Mouse (Mus musculus): ENCODE results near the gene Cradd.

- TF ChIP-seq POLR2A (IDR thresholded peaks at IDR 0.05; ENCODE audit: insufficient read length, low read depth) (no peak), REST (IDR thresholded peaks at IDR 0.05; ENCODE audit: insufficient read depth, insufficient read length) (no peak), USF1 (IDR thresholded peaks at IDR 0.05; ENCODE audit: low read depth) (no peak), MAX (IDR thresholded peaks at IDR 0.05; ENCODE audit: low read depth) (no peak), MYOD1 (IDR thresholded peaks at IDR 0.05; ENCODE audit: control insufficient read depth in 1 of 3, insufficient read length in 2 of 3, low read depth in 2 of 3) (no peak), E2F4 (IDR thresholded peaks at IDR 0.05; ENCODE audit: insufficient read depth) (no peak), MYOG (IDR thresholded peaks at IDR 0.05; ENCODE audit: control insufficient read depth in 1 of 3, insufficient read depth in 1 of 3, insufficient read length in 2 of 3, low read depth in 2 of 3) (no peak)
These were observed 84.5 kb downstream of the Cradd start for GRCm38 (mm10) chr10:95239196-95240069.
